Mouse (Mus musculus) CH12.LX (cell line): ENCODE results near the gene Exoc3l2. TPM values are rescaled to one million over a fixed set of nuclear protein-coding genes. Genes with fewer than 3 reads are reported as not detected.

ENCODE experiments used
- DNase-seq: peaks from one replicate; pipeline ENCODE4 v3.0.0-alpha.2; 2013; ENCODE audit errors: extremely low read depth
- H3K27ac ChIP-seq: 2 replicates; pipeline ENCODE4 v1.5.1; 2012; ENCODE audit warnings: low read depth, mild to moderate bottlenecking, control low read depth, moderate library complexity; ENCODE audit not compliant: insufficient read depth
- H3K27me3 ChIP-seq: replicated peaks from 2 replicates; pipeline ENCODE3; 2012; ENCODE audit warnings: inconsistent platforms
- H3K36me3 ChIP-seq, 2 experiments: replicated peaks in 1 of 2; 2 replicates each; pipeline versions ENCODE3 to v1.6.1; 2012; ENCODE audit warnings: inconsistent platforms in 1 of 2, low read length in 1 of 2, mild to moderate bottlenecking in 1 of 2, mixed read lengths in 1 of 2, moderate library complexity in 1 of 2; ENCODE audit not compliant: control insufficient read depth in 1 of 2, insufficient read depth in 1 of 2
- H3K4me1 ChIP-seq, 2 experiments: 2 replicates each; pipeline ENCODE4 v1.6.1; 2012; ENCODE audit warnings: inconsistent platforms in 1 of 2, moderate library complexity in 1 of 2; ENCODE audit not compliant: insufficient read depth in 2 of 2, control insufficient read depth in 1 of 2
- H3K4me2 ChIP-seq: 2 replicates; pipeline ENCODE4 v1.6.1; 2012; ENCODE audit warnings: low read depth, mild to moderate bottlenecking, control low read depth; ENCODE audit not compliant: poor library complexity, insufficient read depth, severe bottlenecking
- H3K4me3 ChIP-seq, 3 experiments: fragments of 150-350 bp in 1 of 3; sonication (generic) in 1 of 3; replicated peaks in 1 of 3; 2 replicates each; pipeline versions ENCODE3 to v1.5.1; 2011 to 2012; ENCODE audit warnings: low read depth in 2 of 3, low read length in 2 of 3, mild to moderate bottlenecking in 2 of 3, moderate library complexity in 2 of 3, control low read depth in 1 of 3, improper control_type of control experiment in 1 of 3, inconsistent platforms in 1 of 3, mixed read lengths in 1 of 3; ENCODE audit not compliant: poor library complexity in 1 of 3
- H3K79me2 ChIP-seq: replicated peaks from 2 replicates; pipeline ENCODE4 v1.6.1; 2012; ENCODE audit warnings: mild to moderate bottlenecking, moderate library complexity; ENCODE audit not compliant: control insufficient read depth, poor library complexity, insufficient read depth, severe bottlenecking; ENCODE audit errors: extremely low read depth
- H3K9ac ChIP-seq: 2 replicates; pipeline ENCODE4 v1.6.1; 2012; ENCODE audit warnings: low read depth, mild to moderate bottlenecking, control low read depth, moderate library complexity; ENCODE audit not compliant: insufficient read depth
- H3K9me3 ChIP-seq: replicated peaks from 2 replicates; pipeline ENCODE3; 2012; ENCODE audit warnings: low read length, inconsistent platforms, mixed read lengths
- BHLHE40 ChIP-seq: IDR thresholded peaks from 2 replicates; pipeline ENCODE4 v1.6.1; 2011; ENCODE audit warnings: mild to moderate bottlenecking, low read depth, low read length, improper control_type of control experiment
- CHD2 ChIP-seq: IDR thresholded peaks from 2 replicates; pipeline ENCODE4 v1.6.1; 2011; ENCODE audit warnings: low read length, improper control_type of control experiment
- CTCF ChIP-seq, 2 experiments: IDR thresholded peaks in 1 of 2; conservative IDR thresholded peaks in 1 of 2; 2 replicates each; pipeline ENCODE4 v1.5.1; 2011 to 2012; ENCODE audit warnings: low read depth in 2 of 2, low read length in 2 of 2, improper control_type of control experiment in 1 of 2, inconsistent platforms in 1 of 2, mild to moderate bottlenecking in 1 of 2, moderate library complexity in 1 of 2
- ELF1 ChIP-seq: IDR thresholded peaks from 2 replicates; pipeline ENCODE4 v1.6.1; 2014; ENCODE audit warnings: low read depth, mild to moderate bottlenecking, inconsistent platforms, low read length, improper control_type of control experiment
- GABPA ChIP-seq: IDR thresholded peaks from 2 replicates; pipeline ENCODE4 v1.6.1; 2012; ENCODE audit warnings: low read depth, low read length, improper control_type of control experiment, inconsistent platforms; ENCODE audit not compliant: insufficient replicate concordance
- JUN ChIP-seq: IDR thresholded peaks from 2 replicates; pipeline ENCODE4 v1.6.1; 2011; ENCODE audit warnings: low read depth, mild to moderate bottlenecking, low read length, improper control_type of control experiment, moderate library complexity; ENCODE audit not compliant: insufficient read depth
- MAFK ChIP-seq: IDR thresholded peaks from 2 replicates; pipeline ENCODE4 v1.6.1; 2011; ENCODE audit warnings: low read length, improper control_type of control experiment; ENCODE audit not compliant: insufficient replicate concordance
- MYC ChIP-seq: IDR thresholded peaks from 2 replicates; pipeline ENCODE4 v1.6.1; 2011; ENCODE audit warnings: low read depth, mild to moderate bottlenecking, improper control_type of control experiment, low read length
- NELFE ChIP-seq: IDR thresholded peaks from 2 replicates; pipeline ENCODE4 v1.6.1; 2011; ENCODE audit warnings: low read depth, low read length, improper control_type of control experiment
- NRF1 ChIP-seq: IDR thresholded peaks from 2 replicates; pipeline ENCODE4 v1.6.1; 2014; ENCODE audit warnings: low read depth, mild to moderate bottlenecking, inconsistent platforms, low read length, improper control_type of control experiment, moderate library complexity
- POLR2AphosphoS2 ChIP-seq: IDR thresholded peaks from 2 replicates; pipeline ENCODE4 v1.6.1; 2011; ENCODE audit warnings: low read depth, low read length, improper control_type of control experiment
- RAD21 ChIP-seq: IDR thresholded peaks from 2 replicates; pipeline ENCODE4 v1.6.1; 2011; ENCODE audit warnings: low read depth, mild to moderate bottlenecking, low read length, improper control_type of control experiment, moderate library complexity
- RCOR1 ChIP-seq: conservative IDR thresholded peaks from 2 replicates; pipeline ENCODE4 v1.6.1; 2012; ENCODE audit warnings: low read depth, mild to moderate bottlenecking, inconsistent platforms, low read length, improper control_type of control experiment
- ZNF384 ChIP-seq: IDR thresholded peaks from 2 replicates; pipeline ENCODE4 v1.6.1; 2012; ENCODE audit warnings: low read depth, low read length, improper control_type of control experiment, inconsistent platforms
- dilution Hi-C: fragments of 300-500 bp; cut with MboI; formaldehyde crosslinking; loops from 2 replicates; pipeline ENCODE4 v1.14.3; 2020; ENCODE audit warnings: low sequenced_read_pairs; ENCODE audit not compliant: extremely low pct_unique_long_range_greater_than_20kb, extremely low pct_ligation_motif_present
- in situ Hi-C: fragments of 300-500 bp; cut with MboI; formaldehyde crosslinking; loops from 3 replicates; pipeline ENCODE4 v1.14.3; 2019; ENCODE audit warnings: low sequenced_read_pairs, low pct_ligation_motif_present, low pct_unique_long_range_greater_than_20kb, mixed read lengths
- polyA plus RNA-seq: library from polyadenylated mRNA; unstranded; fragments of >175 nt; gene quantifications from 2 replicates; pipeline ENCODE4 v1.2.1, GENCODE M21; 2012; ENCODE audit warnings: low read depth; ENCODE audit not compliant: insufficient read length
- total RNA-seq, 2 experiments: library from RNA; depleted of rRNA; stranded (reverse); fragments of 300-350 nt in 1 of 2; fragments of >200 nt in 1 of 2; gene quantifications; 2 replicates each; pipeline ENCODE4 v1.2.3; 2012 to 2014

The Exoc3l2 gene
- total and polyA plus RNA-seq, 3 experiments: 0.08 TPM; not detected in 2

- in situ Hi-C loops (no loop called here), dilution Hi-C loops (no loop called here)
- Histone ChIP-seq H3K9ac (no peak overlapping the region), H3K9me3 (peaks cover 2% of the 10 kb centered on the region), H3K4me2 (no peak overlapping the region), H3K36me3 (no peaks in the 10 kb centered on the region), H3K4me3 (no peak overlapping the region), H3K79me2 (no peaks in the 10 kb centered on the region), H3K4me1 (0 out of 4 replicates have a peak, but pooled peaks cover 0 to 3% of the 10 kb centered on the region in 2 experiments), H3K27ac (no peak overlapping the region), H3K27me3 (peaks cover 76% of the 10 kb centered on the region)
- no peak for DNase-seq
- TF ChIP-seq RAD21 (no peak), MYC (no peak), NELFE (no peak), MAFK (no peak), CHD2 (no peak), NRF1 (no peak), BHLHE40 (no peak), JUN (no peak), ZNF384 (no peak)
These were observed 26.4 kb downstream of the Exoc3l2 start for GRCm38 (mm10) chr7:19489525-19489924.

GRCm38 (mm10) chr7:19491731-19492130 is 28.6 kb downstream of the Exoc3l2 start:
- Histone ChIP-seq H3K9ac (no peak overlapping the region), H3K27ac (no peak overlapping the region), H3K4me1 (0 out of 4 replicates have a peak, but pooled peaks cover 0 to 3% of the 10 kb centered on the region in 2 experiments), H3K4me2 (0 out of 2 replicates have a peak overlapping the region, but pooled peaks have one; percentile 30), H3K27me3 (peaks cover 84% of the 10 kb centered on the region), H3K79me2 (no peaks in the 10 kb centered on the region), H3K9me3 (peaks cover 2% of the 10 kb centered on the region), H3K36me3 (no peaks in the 10 kb centered on the region), H3K4me3 (no peak overlapping the region)
- dilution Hi-C loops (no loop called here), in situ Hi-C loops (no loop called here)
- no peak for DNase-seq
- TF ChIP-seq MYC: no peak
- no peak for TF ChIP-seq GABPA
- TF ChIP-seq ELF1: no peak
- TF ChIP-seq POLR2AphosphoS2: no peak
- TF ChIP-seq RCOR1: no peak
- TF ChIP-seq CTCF (conservative IDR thresholded peaks at IDR 0.05 in 1 of 2, IDR thresholded peaks at IDR 0.05 in 1 of 2; ENCODE audit: low read depth in 2 of 2, low read length in 2 of 2): 0 out of 4 replicates have a peak, but pooled peaks of 1 of the 2 experiments have one; percentile 6
